Mouse (Mus musculus): ENCODE results near the gene Zfp106.
"Not testable (repeated sequence)": the region's sequence is repeated elsewhere in the genome, so short reads cannot be mapped to it uniquely, and the experiment has no call there.

Gene Zfp106

GRCm38 (mm10) chr2:120563235-120563990 is at the start of gene Zfp106:
TSS of gene Zfp106 (minus strand) at chr2:120563843.
- peak; percentile 86 for DNase-seq

- DNase-seq, result peak; percentile 92
These were observed 45.4 kb upstream of the Zfp106 start, which contains the start of the genes Haus2 and Lrrc57 for GRCm38 (mm10) chr2:120608830-120609723. TSS of gene Haus2 (plus strand) at chr2:120609383. TSS of gene Lrrc57 (minus strand) at chr2:120609520.

GRCm38 (mm10) chr2:120606021-120606690 is 42.5 kb upstream of the Zfp106 start:
- DNase-seq, result no peak

- DNase-seq, result no peak
These were observed 35.9 kb upstream of the Zfp106 start for GRCm38 (mm10) chr2:120599506-120599905.

GRCm38 (mm10) chr2:120597734-120598133 is 34.1 kb upstream of the Zfp106 start:
- DNase-seq, result no peak

GRCm38 (mm10) chr2:120592227-120592626 is 28.6 kb upstream of the Zfp106 start:
- no peak for DNase-seq

- DNase-seq, result no peak
These were observed 26.1 kb upstream of the Zfp106 start for GRCm38 (mm10) chr2:120589759-120590158.

GRCm38 (mm10) chr2:120578286-120578685 is 14.6 kb upstream of the Zfp106 start:
- DNase-seq, result no peak

GRCm38 (mm10) chr2:120577799-120578198 is 14.2 kb upstream of the Zfp106 start:
- no peak for DNase-seq

GRCm38 (mm10) chr2:120575978-120576377 is 12.3 kb upstream of the Zfp106 start:
- no peak for DNase-seq

GRCm38 (mm10) chr2:120575121-120575520 is 11.5 kb upstream of the Zfp106 start:
- DNase-seq, result no peak

- DNase-seq, result not testable (repeated sequence)
These were observed 8.5 kb upstream of the Zfp106 start for GRCm38 (mm10) chr2:120572161-120572560.

- DNase-seq, result peak; percentile 48
These were observed 7.4 kb upstream of the Zfp106 start for GRCm38 (mm10) chr2:120571081-120571480.

GRCm38 (mm10) chr2:120567798-120568320 is 4.2 kb upstream of the Zfp106 start:
- DNase-seq, result no peak

- peak; percentile 97 for DNase-seq
These were observed 3.5 kb upstream of the Zfp106 start, which contains the start of gene Snap23 for GRCm38 (mm10) chr2:120566886-120567797. TSS of gene Snap23 (plus strand) at chr2:120567671.

GRCm38 (mm10) chr2:120565363-120565762 is 1.7 kb upstream of the Zfp106 start:
- no peak for DNase-seq

GRCm38 (mm10) chr2:120564548-120565188 is 1.0 kb upstream of the Zfp106 start:
- DNase-seq, result not testable (repeated sequence)

GRCm38 (mm10) chr2:120562859-120563234 is 796 bp downstream of the Zfp106 start:
- DNase-seq, result no peak

GRCm38 (mm10) chr2:120561524-120561923 is 2.1 kb downstream of the Zfp106 start:
- no peak for DNase-seq

GRCm38 (mm10) chr2:120558813-120559212 is 4.8 kb downstream of the Zfp106 start:
- no peak for DNase-seq

- DNase-seq, result no peak
These were observed 6.8 kb downstream of the Zfp106 start for GRCm38 (mm10) chr2:120556868-120557267.
